In the genomic region with DNA sequence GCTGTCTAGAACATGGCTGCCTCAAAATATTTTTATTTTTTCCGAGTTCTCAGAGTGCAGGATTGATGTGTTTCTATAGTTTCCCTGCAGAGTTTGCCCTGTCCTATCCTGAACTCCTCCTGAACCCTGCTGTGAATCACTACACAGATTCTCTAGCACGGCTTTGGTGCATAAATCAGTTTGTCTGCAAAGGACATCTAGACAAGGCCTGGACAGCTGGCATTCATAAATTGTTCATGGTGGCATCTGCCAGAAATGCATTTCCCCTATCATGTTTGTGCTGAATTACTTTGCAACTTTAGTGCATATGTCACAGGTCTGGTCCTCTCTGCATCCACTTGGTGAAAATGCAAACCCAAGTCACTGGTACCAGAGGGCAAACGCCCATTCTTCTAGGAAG, we compare ENCODE assay signal across 32 mouse cellular contexts.
DNase-seq lines count a peak whose midpoint lies in the region; ATAC-seq and TF ChIP-seq lines count a peak whose summit lies in the region.
"Had no signal": no experiment of that assay in that cellular context is flagged by ENCODE, and none has a peak within 500 bp of the region (broad histone marks: within the 10 kb centered on the region; RNA-seq: fewer than 3 reads in every experiment).

No protein-coding gene starts in this region.

- TF ChIP-seq EP300 in heart, adult 2 months (IDR thresholded peaks at IDR 0.05; ENCODE audit: insufficient read depth, low read depth, low read length): no peak

- no peak overlapping the region for H3K4me2 ChIP-seq in kidney, embryonic 16.5 days (replicated peaks; ENCODE audit: low read depth, low read length)
- H3K4me2 ChIP-seq in neural tube, embryonic 15.5 days: no peak overlapping the region
- no peak overlapping the region for H3K4me2 ChIP-seq in midbrain, embryonic 15.5 days
- H3K4me2 ChIP-seq: embryonic facial prominence, embryonic 13.5 days; forebrain, embryonic 15.5 days; heart, embryonic 12.5 days; hindbrain, embryonic 13.5 days; liver, embryonic 12.5 days had no signal

- peak overlapping the region; percentile 27 for H3K27ac ChIP-seq in kidney, embryonic 16.5 days (ENCODE audit: low read length)
- H3K27ac ChIP-seq in neural tube, embryonic 15.5 days (replicated peaks): no peak overlapping the region
- H3K27ac ChIP-seq in heart, adult 2 months: no peak overlapping the region
- H3K27ac ChIP-seq in midbrain, embryonic 15.5 days: no peak overlapping the region
- H3K27ac ChIP-seq: embryonic facial prominence, embryonic 13.5 days; forebrain, embryonic 10.5 days; forebrain, embryonic 15.5 days; gastrocnemius, adult 2 months; hindbrain, embryonic 13.5 days; liver, embryonic 12.5 days had no signal

- H3K36me3 ChIP-seq in kidney, embryonic 16.5 days (ENCODE audit: insufficient read depth, low read length): no peaks in the 10 kb centered on the region
- peaks cover 5% of the 10 kb centered on the region; the same call in 1 of the 2 replicates for H3K36me3 ChIP-seq in neural tube, embryonic 15.5 days
- H3K36me3 ChIP-seq in heart, adult 2 months (ENCODE audit: control insufficient read depth, insufficient read depth, low read length): no peaks in the 10 kb centered on the region
- no peaks in the 10 kb centered on the region; the same call in 1 of the 2 replicates for H3K36me3 ChIP-seq in midbrain, embryonic 15.5 days (replicated peaks)
- H3K36me3 ChIP-seq: embryonic facial prominence, embryonic 13.5 days; forebrain, embryonic 15.5 days; heart, embryonic 12.5 days; liver, embryonic 12.5 days had no signal

- TF ChIP-seq CTCF in heart, adult 2 months (IDR thresholded peaks at IDR 0.05): no peak

- H3K9me3 ChIP-seq in kidney, embryonic 16.5 days (ENCODE audit: low read length): no peaks in the 10 kb centered on the region
- H3K9me3 ChIP-seq in neural tube, embryonic 15.5 days (replicated peaks): no peaks in the 10 kb centered on the region
- H3K9me3 ChIP-seq in midbrain, embryonic 15.5 days: no peaks in the 10 kb centered on the region
- H3K9me3 ChIP-seq: embryonic facial prominence, embryonic 13.5 days; forebrain, embryonic 10.5 days; forebrain, embryonic 15.5 days; heart, embryonic 12.5 days; hindbrain, embryonic 13.5 days; liver, embryonic 12.5 days had no signal

- peak; percentile 68; the same call in 1 of the 2 replicates for ATAC-seq in kidney, embryonic 16.5 days (ENCODE audit: low FRiP score, low TSS enrichment)
- 0 out of 2 replicates have a peak, but pooled peaks have one; percentile 40 for ATAC-seq in neural tube, embryonic 15.5 days (ENCODE audit: low FRiP score)
- no peak for ATAC-seq in midbrain, embryonic 15.5 days (replicated peaks)
- ATAC-seq: forebrain, embryonic 15.5 days; liver, embryonic 12.5 days; liver, postnatal 0 days; lung, postnatal 0 days; Patski had no signal

- 29% methylated on average over 3 of the region's 3 CpGs for WGBS in kidney, embryonic 16.5 days
- 30% methylated on average over 3 of the region's 3 CpGs for WGBS in neural tube, embryonic 15.5 days
- 90% methylated on average over 3 of the region's 3 CpGs for WGBS in heart, adult 2 months
- WGBS in midbrain, embryonic 15.5 days: 61% methylated on average over 3 of the region's 3 CpGs

- H3K9ac ChIP-seq in kidney, embryonic 16.5 days (replicated peaks; ENCODE audit: low read length): no peak overlapping the region
- no peak overlapping the region for H3K9ac ChIP-seq in neural tube, embryonic 15.5 days (replicated peaks)
- no peak overlapping the region for H3K9ac ChIP-seq in heart, adult 2 months (ENCODE audit: low read depth, low read length)
- H3K9ac ChIP-seq in midbrain, embryonic 15.5 days: no peak overlapping the region
- H3K9ac ChIP-seq: embryonic facial prominence, embryonic 13.5 days; forebrain, embryonic 15.5 days; heart, embryonic 12.5 days; hindbrain, embryonic 13.5 days; liver, embryonic 12.5 days; liver, postnatal 0 days had no signal

- intact Hi-C loops in heart, adult 2 months (cut with DNase I): no loop called here

- no peaks in the 10 kb centered on the region for H3K79me2 ChIP-seq in heart, adult 2 months (replicated peaks; ENCODE audit: control insufficient read depth, insufficient read depth, low read length)

- H3K4me3 ChIP-seq in kidney, embryonic 16.5 days (ENCODE audit: low read length): no peak overlapping the region
- H3K4me3 ChIP-seq in neural tube, embryonic 15.5 days (replicated peaks): no peak overlapping the region
- no peak overlapping the region for H3K4me3 ChIP-seq in heart, adult 2 months
- no peak overlapping the region for H3K4me3 ChIP-seq in midbrain, embryonic 15.5 days
- H3K4me3 ChIP-seq: embryonic facial prominence, embryonic 13.5 days; forebrain, embryonic 10.5 days; forebrain, embryonic 15.5 days; gastrocnemius, adult 2 months; heart, embryonic 12.5 days; hindbrain, embryonic 13.5 days; liver, embryonic 12.5 days; megakaryocyte, embryonic 14.5 days had no signal

- no peaks in the 10 kb centered on the region for H3K27me3 ChIP-seq in kidney, embryonic 16.5 days (ENCODE audit: insufficient read depth, low read length)
- H3K27me3 ChIP-seq in neural tube, embryonic 15.5 days (replicated peaks): no peaks in the 10 kb centered on the region
- no peaks in the 10 kb centered on the region for H3K27me3 ChIP-seq in heart, adult 2 months (ENCODE audit: control insufficient read depth, insufficient read depth, low read length)
- no peaks in the 10 kb centered on the region for H3K27me3 ChIP-seq in midbrain, embryonic 15.5 days (replicated peaks)
- H3K27me3 ChIP-seq: embryonic facial prominence, embryonic 13.5 days; forebrain, embryonic 15.5 days; heart, embryonic 12.5 days; hindbrain, embryonic 13.5 days; liver, embryonic 12.5 days had no signal

- no peak for TF ChIP-seq POLR2A in heart, adult 2 months (IDR thresholded peaks at IDR 0.05; ENCODE audit: insufficient read depth, low read depth, low read length)

- peaks cover 9% of the 10 kb centered on the region; the same call in 1 of the 2 replicates for H3K4me1 ChIP-seq in kidney, embryonic 16.5 days (ENCODE audit: insufficient read depth, low read length)
- 0 out of 2 replicates have a peak, but pooled peaks cover 4% of the 10 kb centered on the region for H3K4me1 ChIP-seq in neural tube, embryonic 15.5 days
- no peaks in the 10 kb centered on the region for H3K4me1 ChIP-seq in heart, adult 2 months (ENCODE audit: control insufficient read depth, insufficient read depth, low read length)
- H3K4me1 ChIP-seq in midbrain, embryonic 15.5 days: no peaks in the 10 kb centered on the region
- H3K4me1 ChIP-seq: embryonic facial prominence, embryonic 13.5 days; heart, embryonic 12.5 days; liver, embryonic 12.5 days had no signal

- DNase-seq in adrenal gland, postnatal 10 days: peak; percentile 8
- DNase-seq in adrenal gland, postnatal 4 days (ENCODE audit: low spot score in 2 of 2): no peak
- DNase-seq in kidney, postnatal 36 days: no peak
- DNase-seq in neural tube, embryonic 10.5 days (ENCODE audit: extremely low spot score, low spot score): peak; percentile 58
- DNase-seq in heart, adult 2 months: no peak
- DNase-seq: cerebellum, adult 18-20 months; cerebellum, postnatal 10 days; gastrocnemius, adult 2 months; gastrocnemius, postnatal 36 days; heart, adult 18-20 months; heart, postnatal 4 days; layer of hippocampus, postnatal 36 days; left cerebral cortex, postnatal 4 days; liver, postnatal 0 days; lung, postnatal 4 days; midbrain, embryonic 14.5 days; right cerebral cortex, adult 18-20 months; spleen, adult 18-20 months; thymus, adult 18-20 months; thymus, postnatal 25 days had no signal

Comparison
In these comparisons a context has a peak if more than half of its experiments do, and no peak if none do; other contexts are left out.
1. DNase-seq: peak in adrenal gland, postnatal 10 days (single experiment) and neural tube, embryonic 10.5 days (single experiment); none in adrenal gland, postnatal 4 days (0 of 2), kidney, postnatal 36 days (0 of 2) and heart, adult 2 months (0 of 2).